Mouse (Mus musculus) pancreas, adult 10 weeks (tissue): ENCODE data around the gene Fpr-rs7. TPM values are rescaled to one million over a fixed set of nuclear protein-coding genes. Genes with fewer than 3 reads are reported as not detected.

Experiments used
- polyA plus RNA-seq: library from polyadenylated mRNA; stranded (reverse); fragments of 350-450 nt; fragmentation: Illumina TruSeq; extraction: RNeasy Lipid Tissue Mini Kit (QIAGEN cat#74804); gene quantifications from one replicate; pipeline ENCODE4 v1.2.3, GENCODE M21; 2015; ENCODE audit warnings: low read depth, low replicate concordance; ENCODE audit not compliant: insufficient read depth

The Fpr-rs7 gene
- polyA plus RNA-seq = not detected

GRCm38 (mm10) chr17:20114126-20114525 lies at the start of gene Fpr-rs7:
TSS of gene Fpr-rs7 (minus strand) at chr17:20114226.

Other genes with a start within 250 kb of the Fpr-rs7 start
- not detected for gene Vmn2r104, start 65.9 kb downstream of the Fpr-rs7 start, polyA plus RNA-seq
- gene Fpr-rs6, start 68.9 kb upstream of the Fpr-rs7 start, polyA plus RNA-seq = not detected
- not detected for gene Vmn2r105, start 120.8 kb upstream of the Fpr-rs7 start, polyA plus RNA-seq
- gene Vmn2r106, start 171.3 kb upstream of the Fpr-rs7 start, polyA plus RNA-seq = not detected
- not detected for gene Vmn2r107, start 231.0 kb upstream of the Fpr-rs7 start, polyA plus RNA-seq